Mouse (Mus musculus) right cerebral cortex, postnatal 10 days (tissue): ENCODE measurements around the gene Ptgis.

ENCODE experiments used
- DNase-seq, 2 experiments: peaks; one replicate each; pipeline ENCODE4 v3.0.0; 2021; ENCODE audit warnings: low spot score in 2 of 2

Ptgis gene

GRCm38 (mm10) chr2:167263040-167263810 lies 22.8 kb upstream of the Ptgis start:
- DNase-seq, result peak; percentile 18

GRCm38 (mm10) chr2:167262433-167262832 lies 22.0 kb upstream of the Ptgis start:
- peak in 1 of 2 experiments; percentile 20 for DNase-seq

- peak in 1 of 2 experiments; percentile 18 for DNase-seq
Measured at GRCm38 (mm10) chr2:167261106-167261505, 20.7 kb upstream of the Ptgis start.

- no peak for DNase-seq
Measured at GRCm38 (mm10) chr2:167257790-167258189, 17.4 kb upstream of the Ptgis start.

GRCm38 (mm10) chr2:167254808-167255207 lies 14.4 kb upstream of the Ptgis start:
- DNase-seq, result no peak

GRCm38 (mm10) chr2:167254185-167254584 lies 13.8 kb upstream of the Ptgis start:
- DNase-seq, result no peak

- DNase-seq, result no peak
Measured at GRCm38 (mm10) chr2:167253476-167253875, 13.1 kb upstream of the Ptgis start.

- no peak for DNase-seq
Measured at GRCm38 (mm10) chr2:167252057-167252687, 11.8 kb upstream of the Ptgis start.

GRCm38 (mm10) chr2:167250736-167251337 lies 10.4 kb upstream of the Ptgis start:
- no peak for DNase-seq

- DNase-seq, result no peak
Measured at GRCm38 (mm10) chr2:167250003-167250735, 9.8 kb upstream of the Ptgis start.

GRCm38 (mm10) chr2:167249591-167249990 lies 9.2 kb upstream of the Ptgis start:
- no peak for DNase-seq

GRCm38 (mm10) chr2:167247823-167248222 lies 7.4 kb upstream of the Ptgis start:
- no peak for DNase-seq

GRCm38 (mm10) chr2:167246704-167247103 lies 6.3 kb upstream of the Ptgis start:
- no peak for DNase-seq

- DNase-seq, result no peak
Measured at GRCm38 (mm10) chr2:167244892-167245291, 4.5 kb upstream of the Ptgis start.

GRCm38 (mm10) chr2:167243831-167244563 lies 3.6 kb upstream of the Ptgis start:
- DNase-seq, result no peak

- DNase-seq, result no peak
Measured at GRCm38 (mm10) chr2:167239262-167239661, 1.1 kb downstream of the Ptgis start.

GRCm38 (mm10) chr2:167237224-167237623 lies 3.2 kb downstream of the Ptgis start:
- DNase-seq, result no peak

- no peak for DNase-seq
Measured at GRCm38 (mm10) chr2:167236174-167236573, 4.2 kb downstream of the Ptgis start.

- no peak for DNase-seq
Measured at GRCm38 (mm10) chr2:167235338-167236018, 4.9 kb downstream of the Ptgis start.

- no peak for DNase-seq
Measured at GRCm38 (mm10) chr2:167233771-167234170, 6.6 kb downstream of the Ptgis start.

GRCm38 (mm10) chr2:167233009-167233335 lies 7.4 kb downstream of the Ptgis start:
- DNase-seq, result no peak
